Mouse (Mus musculus) CD8-positive naive resting alpha-beta T cell, adult 2 months (primary cell): ENCODE data around the gene Krtdap.
"Not testable (repeated sequence)": the region's sequence is repeated elsewhere in the genome, so short reads cannot be mapped to it uniquely, and the experiment has no call there.

Experiments
- DNase-seq, 2 experiments: peaks; one replicate each; pipeline ENCODE4 v3.0.0; 2022; ENCODE audit warnings: low read depth in 2 of 2, low spot score in 2 of 2

The Krtdap gene

GRCm38 (mm10) chr7:30832684-30833083 is 45.0 kb downstream of the Krtdap start:
- not testable (repeated sequence) for DNase-seq

- no peak for DNase-seq
These were observed 49.6 kb downstream of the Krtdap start for GRCm38 (mm10) chr7:30837277-30837676.

- no peak for DNase-seq
These were observed 52.6 kb downstream of the Krtdap start for GRCm38 (mm10) chr7:30840306-30840705.
